Mouse (Mus musculus) mouse trophoblast stem cell (cell line): ENCODE data around the gene Vmn1r61.

Experiments
- in situ Hi-C, 2 experiments: fragments of 300-500 bp; cut with MseI, MboI; formaldehyde crosslinking; loops; 2 replicates in 1 of 2; 3 replicates in 1 of 2; pipeline ENCODE4 v1.15.1; 2025

The Vmn1r61 gene

GRCm38 (mm10) chr7:5613195-5613594 lies at the start of gene Vmn1r61:
Gene Vmn1r61 (minus strand): TSS chr7:5613295.
- in situ Hi-C loops: no loop called here
